Mouse (Mus musculus) lung, embryonic 16.5 days (tissue): ENCODE data around the gene Myoz2. TPM values are rescaled to one million over a fixed set of nuclear protein-coding genes. Genes with fewer than 3 reads are reported as not detected.

Source experiments
- ATAC-seq: fragments of 200-750 bp; cut with Nextera tagmentation; 2 replicates; pipeline ENCODE4 v1.8.0; 2017; ENCODE audit warnings: low read depth, mild to moderate bottlenecking, moderate library complexity
- H3K27ac ChIP-seq: fragments of 300-500 bp; sonication (generic); 2 replicates; pipeline ENCODE4 v1.5.1; 2014; ENCODE audit warnings: mild to moderate bottlenecking, control low read depth, low read length
- H3K27me3 ChIP-seq: fragments of 300-500 bp; sonication (generic); 2 replicates; pipeline ENCODE4 v1.6.1; 2014; ENCODE audit warnings: low read depth, low read length, mixed read lengths; ENCODE audit not compliant: control insufficient read depth, insufficient read depth
- H3K36me3 ChIP-seq: fragments of 300-500 bp; sonication (generic); 2 replicates; pipeline ENCODE4 v1.6.1; 2014; ENCODE audit warnings: low read length; ENCODE audit not compliant: control insufficient read depth, insufficient read depth
- H3K4me1 ChIP-seq: fragments of 300-500 bp; sonication (generic); replicated peaks from 2 replicates; pipeline ENCODE4 v1.6.1; 2014; ENCODE audit warnings: low read length, mixed read lengths; ENCODE audit not compliant: control insufficient read depth, insufficient read depth
- H3K4me2 ChIP-seq: fragments of 300-500 bp; sonication (generic); 2 replicates; pipeline ENCODE4 v1.6.1; 2014; ENCODE audit warnings: low read depth, low read length, control low read depth
- H3K4me3 ChIP-seq: fragments of 300-500 bp; sonication (generic); 2 replicates; pipeline ENCODE4 v1.5.1; 2014; ENCODE audit warnings: mild to moderate bottlenecking, low read length, control low read depth
- H3K9ac ChIP-seq: fragments of 300-500 bp; sonication (generic); 2 replicates; pipeline ENCODE4 v1.6.1; 2014; ENCODE audit warnings: low read length, control low read depth
- H3K9me3 ChIP-seq: fragments of 300-500 bp; sonication (generic); 2 replicates; pipeline ENCODE4 v1.6.1; 2016; ENCODE audit warnings: low read length; ENCODE audit not compliant: control insufficient read depth
- WGBS: fragments of 180-500 bp; shearing (Covaris S2); extraction: QIAGEN DNeasy Blood & Tissue Kit; methylation state at CpG from one replicate; pipeline ENCODE4 v1.1.7; 2014; 5-methylcytosine and 5-hydroxymethylcytosine counted together
- polyA plus RNA-seq: library from polyadenylated mRNA; unstranded; fragments of >200 nt; fragmentation: Nextera tagmentation; extraction: Ambion mirVana; gene quantifications from 2 replicates; pipeline ENCODE4 v1.2.1, GENCODE M21; 2015

Gene Myoz2
- polyA plus RNA-seq, 1 experiment from 2014 or later = 6.6 TPM

DNA sequence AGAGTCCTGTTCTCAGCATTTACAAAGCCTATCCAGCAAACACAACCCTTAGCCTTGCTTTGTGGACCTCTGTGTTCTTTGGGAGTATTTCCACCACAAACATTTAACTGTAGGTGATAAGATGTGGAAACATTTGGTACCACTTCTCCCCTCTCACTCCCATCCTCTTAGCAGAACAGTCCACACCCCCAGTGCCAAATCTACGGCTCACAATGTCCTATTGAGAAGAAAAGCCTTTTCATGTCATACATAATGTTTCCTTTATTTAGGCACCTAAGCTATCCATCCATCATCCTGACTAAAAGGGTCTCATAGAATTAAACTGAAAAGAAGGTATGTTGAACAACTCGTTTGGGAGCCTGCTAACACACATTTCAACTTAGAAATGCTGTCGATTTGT lies 9.2 kb downstream of the Myoz2 start:
- Histone ChIP-seq H3K4me1 (no peaks in the 10 kb centered on the region), H3K4me3 (no peak overlapping the region), H3K27ac (no peak overlapping the region), H3K9me3 (no peaks in the 10 kb centered on the region), H3K36me3 (no peaks in the 10 kb centered on the region), H3K4me2 (no peak overlapping the region), H3K9ac (no peak overlapping the region), H3K27me3 (no peaks in the 10 kb centered on the region)
- WGBS = 50% methylated on average over 3 of the region's 3 CpGs
- ATAC-seq = no peak

- WGBS = 75% methylated on average over 9 of the region's 9 CpGs
- no peak for ATAC-seq
- Histone ChIP-seq H3K4me3 (no peak overlapping the region), H3K9ac (no peak overlapping the region), H3K36me3 (no peaks in the 10 kb centered on the region), H3K27ac (no peak overlapping the region), H3K4me2 (no peak overlapping the region), H3K27me3 (no peaks in the 10 kb centered on the region), H3K9me3 (no peaks in the 10 kb centered on the region), H3K4me1 (no peaks in the 10 kb centered on the region)
Observed at GRCm38 (mm10) chr3:123024496-123025234, 10.2 kb downstream of the Myoz2 start.

GRCm38 (mm10) chr3:123018792-123019191 lies 16.0 kb downstream of the Myoz2 start:
- H3K27ac ChIP-seq = no peak overlapping the region

DNA sequence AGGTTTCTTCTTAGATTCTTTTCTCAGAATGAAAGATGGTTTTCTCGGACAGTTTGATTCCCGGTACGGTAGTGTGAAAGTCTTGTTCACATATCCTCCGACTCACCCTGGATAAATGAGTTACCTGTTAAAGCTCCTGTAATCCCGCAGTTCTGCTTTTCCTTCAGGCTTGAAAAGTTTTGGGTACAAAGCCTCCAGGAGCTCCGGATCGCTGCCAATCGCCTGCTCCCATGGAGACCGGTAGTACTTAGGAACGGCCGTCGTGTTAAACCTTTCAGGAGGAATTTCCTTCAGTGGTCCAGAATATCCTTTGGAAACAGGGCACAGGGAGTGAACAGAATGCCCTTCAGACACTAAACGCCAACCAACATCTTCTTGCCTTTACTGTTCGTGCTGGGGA lies 21.3 kb downstream of the Myoz2 start:
- H3K9ac ChIP-seq = no peak overlapping the region
- WGBS = 91% methylated on average over 14 of the region's 14 CpGs
- H3K27ac ChIP-seq = no peak overlapping the region

More at GRCm38 (mm10) chr3:123018792-123019191, 16.0 kb downstream of the Myoz2 start:
- H3K36me3 ChIP-seq = no peaks in the 10 kb centered on the region
- no peak overlapping the region for H3K9ac ChIP-seq
- H3K27me3 ChIP-seq = no peaks in the 10 kb centered on the region
- ATAC-seq = no peak
- H3K4me3 ChIP-seq = no peak overlapping the region
- H3K4me1 ChIP-seq = no peaks in the 10 kb centered on the region
- H3K9me3 ChIP-seq = no peaks in the 10 kb centered on the region
- WGBS = 76% methylated on average over 2 of the region's 2 CpGs
- no peak overlapping the region for H3K4me2 ChIP-seq

DNA sequence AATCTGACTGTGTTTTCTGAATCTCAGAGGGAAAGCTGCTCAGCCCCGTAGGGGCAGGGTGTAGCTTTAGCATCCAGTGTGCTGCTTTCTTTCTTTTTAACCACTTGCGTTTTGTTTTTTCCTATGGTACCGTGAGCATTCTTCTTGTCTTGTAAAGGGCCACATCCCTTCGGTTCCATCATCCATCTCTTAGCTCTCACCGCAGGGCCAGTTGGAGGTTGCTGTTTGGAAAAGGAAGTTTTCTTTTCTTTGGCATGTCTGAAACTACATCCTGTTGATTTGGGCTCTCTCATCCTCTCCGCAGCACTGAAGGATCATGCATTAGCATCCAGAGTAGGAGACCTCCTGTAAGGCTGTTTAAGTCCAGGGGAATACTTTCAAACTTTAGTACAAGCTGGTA lies 25.4 kb downstream of the Myoz2 start:
- H3K9ac ChIP-seq = no peak overlapping the region
- WGBS = 47% methylated on average over 6 of the region's 6 CpGs

More for the DNA sequence above, 21.3 kb downstream of the Myoz2 start:
- no peak for ATAC-seq
- no peaks in the 10 kb centered on the region for H3K9me3 ChIP-seq
- no peaks in the 10 kb centered on the region for H3K27me3 ChIP-seq
- H3K4me3 ChIP-seq = no peak overlapping the region
- H3K4me1 ChIP-seq = no peaks in the 10 kb centered on the region
- no peaks in the 10 kb centered on the region for H3K36me3 ChIP-seq
- no peak overlapping the region for H3K4me2 ChIP-seq

GRCm38 (mm10) chr3:123007386-123007785 lies 27.4 kb downstream of the Myoz2 start:
- Histone ChIP-seq H3K9me3 (no peaks in the 10 kb centered on the region), H3K27me3 (no peaks in the 10 kb centered on the region), H3K9ac (no peak overlapping the region), H3K36me3 (no peaks in the 10 kb centered on the region), H3K4me2 (no peak overlapping the region), H3K27ac (no peak overlapping the region), H3K4me3 (no peak overlapping the region), H3K4me1 (no peaks in the 10 kb centered on the region)
- ATAC-seq = no peak
- WGBS = 62% methylated on average over 10 of the region's 10 CpGs

More for the DNA sequence above, 25.4 kb downstream of the Myoz2 start:
- H3K4me3 ChIP-seq = no peak overlapping the region
- no peaks in the 10 kb centered on the region for H3K36me3 ChIP-seq
- H3K4me2 ChIP-seq = no peak overlapping the region
- H3K9me3 ChIP-seq = no peaks in the 10 kb centered on the region
- H3K27me3 ChIP-seq = no peaks in the 10 kb centered on the region
- no peak for ATAC-seq
- no peak overlapping the region for H3K27ac ChIP-seq
- H3K4me1 ChIP-seq = no peaks in the 10 kb centered on the region

- H3K27me3 ChIP-seq = no peaks in the 10 kb centered on the region
Observed at GRCm38 (mm10) chr3:123001053-123001452, 33.8 kb downstream of the Myoz2 start.

GRCm38 (mm10) chr3:122998511-122998910 lies 36.3 kb downstream of the Myoz2 start:
- H3K4me1 ChIP-seq = 0 out of 2 replicates have a peak, but pooled peaks cover 3% of the 10 kb centered on the region
- no peak overlapping the region for H3K4me3 ChIP-seq
- no peaks in the 10 kb centered on the region for H3K9me3 ChIP-seq
- H3K36me3 ChIP-seq = no peaks in the 10 kb centered on the region
- no peak overlapping the region for H3K4me2 ChIP-seq
- WGBS = 68% methylated on average over 8 of the region's 8 CpGs
- no peaks in the 10 kb centered on the region for H3K27me3 ChIP-seq
- no peak overlapping the region for H3K27ac ChIP-seq
- ATAC-seq = no peak
- H3K9ac ChIP-seq = no peak overlapping the region

More at GRCm38 (mm10) chr3:123001053-123001452, 33.8 kb downstream of the Myoz2 start:
- no peak for ATAC-seq
- H3K4me3 ChIP-seq = no peak overlapping the region
- H3K36me3 ChIP-seq = no peaks in the 10 kb centered on the region
- 0 out of 2 replicates have a peak, but pooled peaks cover 3% of the 10 kb centered on the region for H3K4me1 ChIP-seq
- no peak overlapping the region for H3K27ac ChIP-seq
- no peaks in the 10 kb centered on the region for H3K9me3 ChIP-seq
- WGBS = 37% methylated on average over 3 of the region's 3 CpGs
- no peak overlapping the region for H3K9ac ChIP-seq
- no peak overlapping the region for H3K4me2 ChIP-seq

DNA sequence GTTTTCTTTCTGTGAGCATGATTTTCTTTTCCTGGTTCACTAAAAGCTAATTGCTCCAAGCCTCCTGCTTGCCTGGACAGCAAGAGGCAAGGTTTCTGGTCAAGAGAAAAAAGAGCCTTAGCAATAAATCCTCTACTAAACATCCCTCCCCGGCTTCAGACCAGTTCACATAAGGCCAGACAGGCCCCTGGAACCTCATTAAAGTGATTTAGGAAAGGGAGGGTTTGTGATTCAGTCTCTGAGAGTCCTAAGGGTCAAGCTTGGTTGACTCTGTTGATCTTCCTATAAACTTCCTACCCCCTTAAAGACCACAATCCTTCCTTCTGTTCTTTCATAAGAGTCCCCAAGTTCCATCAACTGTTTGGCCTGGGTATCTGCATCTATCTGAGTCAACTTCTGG lies 37.8 kb downstream of the Myoz2 start:
- no peaks in the 10 kb centered on the region for H3K36me3 ChIP-seq
- no peak overlapping the region for H3K9ac ChIP-seq
- no peak overlapping the region for H3K4me2 ChIP-seq
- H3K27ac ChIP-seq = no peak overlapping the region
- WGBS = 68% methylated on average over 1 of the region's 1 CpGs
- H3K9me3 ChIP-seq = no peaks in the 10 kb centered on the region
- ATAC-seq = no peak
- no peaks in the 10 kb centered on the region for H3K27me3 ChIP-seq
- H3K4me3 ChIP-seq = no peak overlapping the region
- H3K4me1 ChIP-seq = 0 out of 2 replicates have a peak, but pooled peaks cover 3% of the 10 kb centered on the region
